ENCODE assay signal across 8 mouse cellular contexts in genomic region chr4:124703406-124703805, GRCm38 (mm10). TPM values are rescaled to one million over a fixed set of nuclear protein-coding genes. Genes with fewer than 3 reads are reported as not detected.
DNase-seq lines count a peak whose midpoint lies in the region; ATAC-seq and TF ChIP-seq lines count a peak whose summit lies in the region.

No protein-coding gene starts in this region.

- DNase-seq in hindbrain, embryonic 10.5 days (ENCODE audit: low spot score): no peak
- DNase-seq in hindbrain, postnatal 0 days (ENCODE audit: low spot score): no peak
- DNase-seq in MEL-GATA-1-ER (ENCODE audit: extremely low read depth, low read depth): peak; percentile 58
- DNase-seq in heart, adult 2 months: peak; percentile 58 to 65
- no peak for DNase-seq in layer of hippocampus, adult 11-12 months (ENCODE audit: low spot score)
- no peak for DNase-seq in layer of hippocampus, adult 9-10 months (ENCODE audit: low spot score)

- H3K36me3 ChIP-seq in hindbrain, embryonic 10.5 days: peaks cover 10% of the 10 kb centered on the region; the same call in 1 of the 2 replicates
- no peaks in the 10 kb centered on the region for H3K36me3 ChIP-seq in hindbrain, postnatal 0 days (ENCODE audit: insufficient read depth, low read length)
- no peaks in the 10 kb centered on the region for H3K36me3 ChIP-seq in heart, adult 2 months (ENCODE audit: control insufficient read depth, insufficient read depth, low read length)
- H3K36me3 ChIP-seq in limb, embryonic 15.5 days: peaks cover 22% of the 10 kb centered on the region

- 32% methylated on average over 2 of the region's 2 CpGs for WGBS in hindbrain, embryonic 10.5 days
- WGBS in hindbrain, postnatal 0 days: 35% methylated on average over 2 of the region's 2 CpGs
- WGBS in heart, adult 2 months: 5% methylated on average over 2 of the region's 2 CpGs
- 14% methylated on average over 2 of the region's 2 CpGs for WGBS in limb, embryonic 15.5 days

- H3K4me3 ChIP-seq in hindbrain, embryonic 10.5 days: peak overlapping the region; percentile 32; the same call in 1 of the 2 replicates
- no peak overlapping the region for H3K4me3 ChIP-seq in hindbrain, postnatal 0 days (ENCODE audit: low read length)
- H3K4me3 ChIP-seq in heart, adult 2 months: no peak overlapping the region
- peak overlapping the region; percentile 23 for H3K4me3 ChIP-seq in limb, embryonic 15.5 days

- intact Hi-C loops in heart, adult 2 months (cut with DNase I): no loop called here

- no peak overlapping the region; the same call in 1 of the 2 replicates for H3K4me2 ChIP-seq in hindbrain, postnatal 0 days (ENCODE audit: low read depth, low read length)
- peak overlapping the region; percentile 40 for H3K4me2 ChIP-seq in limb, embryonic 15.5 days

- H3K79me2 ChIP-seq in heart, adult 2 months (replicated peaks; ENCODE audit: control insufficient read depth, insufficient read depth, low read length): no peaks in the 10 kb centered on the region

- no peak for ATAC-seq in hindbrain, postnatal 0 days
- ATAC-seq in limb, embryonic 15.5 days (ENCODE audit: insufficient number of reproducible peaks, low FRiP score, low TSS enrichment, low read depth): no peak
- ATAC-seq in cerebellum, adult (ENCODE audit: insufficient number of reproducible peaks, low FRiP score, low TSS enrichment): no peak; the same call in 1 of the 2 replicates

- H3K27me3 ChIP-seq in hindbrain, embryonic 10.5 days (ENCODE audit: insufficient read depth, poor library complexity, severe bottlenecking): peaks cover 74% of the 10 kb centered on the region
- H3K27me3 ChIP-seq in hindbrain, postnatal 0 days (ENCODE audit: insufficient read depth, low read length): no peaks in the 10 kb centered on the region
- no peaks in the 10 kb centered on the region for H3K27me3 ChIP-seq in heart, adult 2 months (ENCODE audit: control insufficient read depth, insufficient read depth, low read length)
- H3K27me3 ChIP-seq in limb, embryonic 15.5 days: no peaks in the 10 kb centered on the region

- no peak for TF ChIP-seq POLR2A in heart, adult 2 months (IDR thresholded peaks at IDR 0.05; ENCODE audit: insufficient read depth, low read depth, low read length)

- peak; percentile 45; the same call in 1 of the 2 replicates for TF ChIP-seq EP300 in heart, adult 2 months (IDR thresholded peaks at IDR 0.05; ENCODE audit: insufficient read depth, low read depth, low read length)

- no peak for TF ChIP-seq CTCF in hindbrain, postnatal 0 days (IDR thresholded peaks at IDR 0.05; ENCODE audit: low read depth)
- no peak for TF ChIP-seq CTCF in heart, adult 2 months (IDR thresholded peaks at IDR 0.05)

- H3K9me3 ChIP-seq in hindbrain, embryonic 10.5 days: no peaks in the 10 kb centered on the region
- H3K9me3 ChIP-seq in hindbrain, postnatal 0 days (ENCODE audit: low read length): no peaks in the 10 kb centered on the region
- H3K9me3 ChIP-seq in limb, embryonic 15.5 days: no peaks in the 10 kb centered on the region

- no peak overlapping the region for H3K9ac ChIP-seq in hindbrain, postnatal 0 days (replicated peaks; ENCODE audit: low read length)
- H3K9ac ChIP-seq in heart, adult 2 months (ENCODE audit: low read depth, low read length): 0 out of 2 replicates have a peak overlapping the region, but pooled peaks have one; percentile 2
- no peak overlapping the region for H3K9ac ChIP-seq in limb, embryonic 15.5 days

- peaks cover 80% of the 10 kb centered on the region for H3K4me1 ChIP-seq in hindbrain, embryonic 10.5 days (replicated peaks)
- peaks cover 4% of the 10 kb centered on the region; the same call in 1 of the 2 replicates for H3K4me1 ChIP-seq in hindbrain, postnatal 0 days (ENCODE audit: insufficient read depth, low read length)
- H3K4me1 ChIP-seq in heart, adult 2 months (ENCODE audit: control insufficient read depth, insufficient read depth, low read length): peaks cover 23% of the 10 kb centered on the region
- H3K4me1 ChIP-seq in limb, embryonic 15.5 days: peaks cover 72% of the 10 kb centered on the region

- H3K27ac ChIP-seq in hindbrain, embryonic 10.5 days: peak overlapping the region; percentile 89
- no peak overlapping the region for H3K27ac ChIP-seq in hindbrain, postnatal 0 days
- peak overlapping the region; percentile 52 for H3K27ac ChIP-seq in heart, adult 2 months
- peak overlapping the region; percentile 88 for H3K27ac ChIP-seq in limb, embryonic 15.5 days

RNA-seq across cellular contexts. Expression of gene Fhl3, which starts 2.9 kb away (rescaled TPM):
- polyA plus RNA-seq in hindbrain, embryonic 10.5 days (2016; fragmentation: Nextera tagmentation; extraction: Ambion mirVana): 4.0 and 5.7 TPM in 2 replicates
- 7.1 and 7.3 TPM in 2 replicates for total RNA-seq in hindbrain, postnatal 0 days (2014; rRNA removed)
- 2.5 and 3.1 TPM in 2 replicates for polyA plus RNA-seq in hindbrain, postnatal 0 days (2015; fragmentation: Nextera tagmentation; extraction: Ambion mirVana)
- 10 to 100 TPM in 1 of 2 experiments, 1 to 10 TPM in 1; 7.8 to 11.5 TPM for total RNA-seq in heart, adult 2 months (2021)
- polyA plus RNA-seq in heart, adult 2 months (2012; rRNA removed): 10.1 and 17.9 TPM in 2 replicates
- polyA plus RNA-seq in limb, embryonic 15.5 days (2015; fragmentation: Nextera tagmentation; extraction: Ambion mirVana): 11.5 and 15.4 TPM in 2 replicates

RNA-seq across cellular contexts. Expression of gene Utp11, which starts 10.0 kb away (rescaled TPM):
- polyA plus RNA-seq in hindbrain, embryonic 10.5 days (2016; fragmentation: Nextera tagmentation; extraction: Ambion mirVana): 62.8 and 62.9 TPM in 2 replicates
- total RNA-seq in hindbrain, postnatal 0 days (2014; rRNA removed): 4.0 and 9.0 TPM in 2 replicates
- polyA plus RNA-seq in hindbrain, postnatal 0 days (2015; fragmentation: Nextera tagmentation; extraction: Ambion mirVana): 31.2 and 39.0 TPM in 2 replicates
- 10 to 100 TPM; 12.1 to 13.5 TPM for total RNA-seq in heart, adult 2 months (2021)
- 4.0 and 6.2 TPM in 2 replicates for polyA plus RNA-seq in heart, adult 2 months (2012; rRNA removed)
- 74.7 and 79.4 TPM in 2 replicates for polyA plus RNA-seq in limb, embryonic 15.5 days (2015; fragmentation: Nextera tagmentation; extraction: Ambion mirVana)

RNA-seq across cellular contexts. Expression of gene Sf3a3, which starts 11.2 kb away (rescaled TPM):
- polyA plus RNA-seq in hindbrain, embryonic 10.5 days (2016; fragmentation: Nextera tagmentation; extraction: Ambion mirVana): 221 and 243 TPM in 2 replicates
- total RNA-seq in hindbrain, postnatal 0 days (2014; rRNA removed): 18.7 and 33.0 TPM in 2 replicates
- polyA plus RNA-seq in hindbrain, postnatal 0 days (2015; fragmentation: Nextera tagmentation; extraction: Ambion mirVana): 79.7 and 87.9 TPM in 2 replicates
- total RNA-seq in heart, adult 2 months (2021): 10 to 100 TPM; 18.0 to 19.4 TPM
- polyA plus RNA-seq in heart, adult 2 months (2012; rRNA removed): 7.7 and 11.5 TPM in 2 replicates
- 131 and 134 TPM in 2 replicates for polyA plus RNA-seq in limb, embryonic 15.5 days (2015; fragmentation: Nextera tagmentation; extraction: Ambion mirVana)

RNA-seq across cellular contexts. Expression of gene Inpp5b, which starts 38.2 kb away (rescaled TPM):
- 24.2 and 26.8 TPM in 2 replicates for polyA plus RNA-seq in hindbrain, embryonic 10.5 days (2016; fragmentation: Nextera tagmentation; extraction: Ambion mirVana)
- 15.9 and 16.0 TPM in 2 replicates for total RNA-seq in hindbrain, postnatal 0 days (2014; rRNA removed)
- polyA plus RNA-seq in hindbrain, postnatal 0 days (2015; fragmentation: Nextera tagmentation; extraction: Ambion mirVana): 14.9 and 15.4 TPM in 2 replicates
- total RNA-seq in heart, adult 2 months (2021): 1 to 10 TPM; 8.0 to 8.2 TPM
- 17.8 and 29.8 TPM in 2 replicates for polyA plus RNA-seq in heart, adult 2 months (2012; rRNA removed)
- 31.0 and 33.5 TPM in 2 replicates for polyA plus RNA-seq in limb, embryonic 15.5 days (2015; fragmentation: Nextera tagmentation; extraction: Ambion mirVana)

RNA-seq across cellular contexts. Expression of gene Pou3f1, which starts 46.8 kb away (rescaled TPM):
- polyA plus RNA-seq in hindbrain, embryonic 10.5 days (2016; fragmentation: Nextera tagmentation; extraction: Ambion mirVana): 5.2 and 12.9 TPM in 2 replicates
- total RNA-seq in hindbrain, postnatal 0 days (2014; rRNA removed): 4.8 and 7.0 TPM in 2 replicates
- 4.1 and 6.3 TPM in 2 replicates for polyA plus RNA-seq in hindbrain, postnatal 0 days (2015; fragmentation: Nextera tagmentation; extraction: Ambion mirVana)
- under 1 TPM; 0.08 to 0.16 TPM for total RNA-seq in heart, adult 2 months (2021)
- 0.04 and 0.09 TPM in 2 replicates for polyA plus RNA-seq in heart, adult 2 months (2012; rRNA removed)
- 1.1 and 1.7 TPM in 2 replicates for polyA plus RNA-seq in limb, embryonic 15.5 days (2015; fragmentation: Nextera tagmentation; extraction: Ambion mirVana)

Comparison
In these comparisons a context has a peak if more than half of its experiments do, and no peak if none do; other contexts are left out.
1. H3K4me3 ChIP-seq: peak in hindbrain, embryonic 10.5 days (single experiment) and limb, embryonic 15.5 days (single experiment); none in hindbrain, postnatal 0 days (single experiment) and heart, adult 2 months (single experiment).
2. DNase-seq: peak in MEL-GATA-1-ER (single experiment) and heart, adult 2 months (2 of 2); none in hindbrain, embryonic 10.5 days (single experiment), hindbrain, postnatal 0 days (single experiment), layer of hippocampus, adult 11-12 months (single experiment) and layer of hippocampus, adult 9-10 months (single experiment).